Mouse (Mus musculus) liver, embryonic 11.5 days (tissue): ENCODE data around the gene Blvra. TPM values are rescaled to one million over a fixed set of nuclear protein-coding genes. Genes with fewer than 3 reads are reported as not detected.
"Not testable (repeated sequence)": the region's sequence is repeated elsewhere in the genome, so short reads cannot be mapped to it uniquely, and the experiment has no call there.

Experiments
- ATAC-seq: fragments of 200-750 bp; cut with Nextera tagmentation; replicated peaks from 2 replicates; pipeline ENCODE4 v1.8.0; 2017; ENCODE audit warnings: moderate number of reproducible peaks, mild to moderate bottlenecking, moderate TSS enrichment, moderate library complexity; ENCODE audit not compliant: low FRiP score
- DNase-seq: peaks from one replicate; pipeline ENCODE4 v3.0.0-alpha.2; 2017; ENCODE audit warnings: low spot score
- H3K27ac ChIP-seq: fragments of 300-500 bp; sonication (generic); 2 replicates; pipeline ENCODE4 v1.5.1; 2014; ENCODE audit warnings: mild to moderate bottlenecking, low read depth, low read length, control low read depth
- H3K27me3 ChIP-seq: fragments of 300-500 bp; sonication (generic); replicated peaks from 2 replicates; pipeline ENCODE4 v1.6.1; 2014; ENCODE audit warnings: low read length, mixed read lengths; ENCODE audit not compliant: control insufficient read depth, insufficient read depth
- H3K36me3 ChIP-seq: fragments of 300-500 bp; sonication (generic); 2 replicates; pipeline ENCODE4 v1.6.1; 2014; ENCODE audit warnings: mild to moderate bottlenecking, low read length, moderate library complexity, mixed read lengths; ENCODE audit not compliant: control insufficient read depth, insufficient read depth
- H3K4me1 ChIP-seq: fragments of 300-500 bp; sonication (generic); replicated peaks from 2 replicates; pipeline ENCODE4 v1.6.1; 2014; ENCODE audit warnings: low read length, mixed read lengths; ENCODE audit not compliant: control insufficient read depth, insufficient read depth
- H3K4me2 ChIP-seq: fragments of 300-500 bp; sonication (generic); 2 replicates; pipeline ENCODE4 v1.6.1; 2014; ENCODE audit warnings: mild to moderate bottlenecking, control low read depth, moderate library complexity
- H3K4me3 ChIP-seq: fragments of 300-500 bp; sonication (generic); 2 replicates; pipeline ENCODE4 v1.5.1; 2014; ENCODE audit warnings: low read depth, low read length, control low read depth
- H3K9ac ChIP-seq: fragments of 300-500 bp; sonication (generic); 2 replicates; pipeline ENCODE4 v1.6.1; 2014; ENCODE audit warnings: low read depth, low read length, control low read depth
- H3K9me3 ChIP-seq: fragments of 300-500 bp; sonication (generic); 2 replicates; pipeline ENCODE4 v1.6.1; 2016; ENCODE audit warnings: low read length, inconsistent platforms, mixed read lengths; ENCODE audit not compliant: control insufficient read depth
- WGBS: fragments of 180-500 bp; shearing (Covaris S2); extraction: QIAGEN DNeasy Blood & Tissue Kit; methylation state at CpG from one replicate; pipeline ENCODE4 v1.1.7; 2014; 5-methylcytosine and 5-hydroxymethylcytosine counted together
- polyA plus RNA-seq: library from polyadenylated mRNA; unstranded; fragments of >200 nt; fragmentation: Nextera tagmentation; extraction: Ambion mirVana; gene quantifications from 2 replicates; pipeline ENCODE4 v1.2.1, GENCODE M21; 2014

Blvra gene
- polyA plus RNA-seq, 1 experiment from 2014 or later, result 69.6 TPM

GRCm38 (mm10) chr2:127121591-127122235 lies 51.2 kb downstream of the Blvra start:
- Histone ChIP-seq H3K4me2 (no peak overlapping the region), H3K36me3 (peaks cover 65% of the 10 kb centered on the region), H3K9me3 (no peaks in the 10 kb centered on the region), H3K4me3 (no peak overlapping the region), H3K9ac (no peak overlapping the region), H3K27me3 (no peaks in the 10 kb centered on the region), H3K27ac (no peak overlapping the region), H3K4me1 (no peaks in the 10 kb centered on the region)
- DNase-seq (no peak), ATAC-seq (no peak)
- WGBS, result 94% methylated on average over 8 of the region's 8 CpGs

GRCm38 (mm10) chr2:127128926-127129325 lies 58.5 kb downstream of the Blvra start:
- WGBS, result 74% methylated on average over 5 of the region's 5 CpGs
- Histone ChIP-seq H3K27ac (no peak overlapping the region), H3K4me2 (no peak overlapping the region), H3K4me3 (no peak overlapping the region), H3K9me3 (no peaks in the 10 kb centered on the region), H3K9ac (no peak overlapping the region), H3K36me3 (peaks cover 28% of the 10 kb centered on the region), H3K4me1 (peaks cover 20% of the 10 kb centered on the region), H3K27me3 (no peaks in the 10 kb centered on the region)
- DNase-seq, result no peak
- ATAC-seq, result no peak

GRCm38 (mm10) chr2:127131353-127131752 lies 60.9 kb downstream of the Blvra start:
- H3K9ac ChIP-seq, result no peak overlapping the region
- no peak for ATAC-seq
- H3K4me3 ChIP-seq, result no peak overlapping the region

DNA sequence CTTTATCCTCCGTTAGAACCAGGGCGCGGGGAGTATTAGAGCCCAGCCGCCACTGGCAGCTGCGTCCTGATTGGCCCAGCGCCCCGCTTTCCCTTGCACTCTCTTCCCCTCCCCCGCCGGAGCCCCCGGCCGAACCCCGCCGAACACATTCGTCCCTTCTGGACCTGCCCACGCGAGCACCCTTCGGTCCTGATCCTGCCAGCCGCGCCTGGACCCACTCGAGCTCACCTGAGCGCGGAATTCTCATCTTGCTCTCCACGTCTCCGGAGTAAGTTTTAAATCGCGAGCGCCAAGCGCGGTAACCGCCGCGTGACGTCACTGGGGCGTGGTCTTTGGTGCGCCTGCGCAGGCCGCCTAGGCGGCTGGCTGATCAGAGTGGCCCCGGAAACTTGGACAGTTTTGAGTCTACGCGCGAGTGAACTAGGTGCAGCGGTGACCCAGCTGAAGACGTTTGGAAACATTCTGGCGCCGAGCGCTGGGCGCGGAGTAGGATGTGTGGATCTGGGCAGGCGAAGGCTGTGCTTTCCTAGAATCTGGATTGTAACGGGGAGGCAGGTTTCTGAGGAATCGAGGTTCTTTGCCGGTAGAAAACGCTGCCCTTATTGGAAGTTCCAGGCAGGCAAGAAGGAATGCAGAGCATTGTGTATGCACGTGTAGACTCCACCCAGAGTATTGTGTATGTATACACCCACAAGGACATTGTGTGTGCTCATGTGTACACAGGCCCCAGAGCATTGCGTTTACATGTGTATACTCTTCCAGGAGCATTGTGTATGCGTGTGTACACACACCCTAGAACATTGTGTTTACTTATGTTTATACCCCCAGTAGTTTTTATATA lies 63.4 kb downstream of the Blvra start, which contains the start of gene Ncaph:
TSS of gene Ncaph (minus strand) at position 334 of the 841 bp plus-strand sequence.
- Histone ChIP-seq H3K4me1 (peaks cover 32% of the 10 kb centered on the region), H3K36me3 (peaks cover under 1% of the 10 kb centered on the region; the same call in 1 of the 2 replicates), H3K4me3 (peak within 1 kb of the TSS; percentile 76), H3K27me3 (no peaks in the 10 kb centered on the region), H3K9me3 (no peaks in the 10 kb centered on the region), H3K9ac (peak within 1 kb of the TSS; percentile 78), H3K4me2 (peak within 1 kb of the TSS; percentile 86), H3K27ac (peak within 1 kb of the TSS; percentile 94)
- DNase-seq, result peak; percentile 96
- 1% methylated on average over 57 of the region's 57 CpGs for WGBS
- ATAC-seq, result peak; percentile 94

More at GRCm38 (mm10) chr2:127131353-127131752, 60.9 kb downstream of the Blvra start:
- Histone ChIP-seq H3K27ac (no peak overlapping the region), H3K36me3 (peaks cover 8% of the 10 kb centered on the region; the same call in 1 of the 2 replicates), H3K4me2 (peak overlapping the region; percentile 86; the same call in 1 of the 2 replicates), H3K27me3 (no peaks in the 10 kb centered on the region), H3K9me3 (no peaks in the 10 kb centered on the region), H3K4me1 (peaks cover 24% of the 10 kb centered on the region)
- 62% methylated on average over 8 of the region's 8 CpGs for WGBS
- no peak for DNase-seq

- H3K4me1 ChIP-seq, result peaks cover 28% of the 10 kb centered on the region
- not testable (repeated sequence) for DNase-seq
Observed at GRCm38 (mm10) chr2:127135255-127135654, 64.8 kb downstream of the Blvra start.

GRCm38 (mm10) chr2:127136979-127137378 lies 66.5 kb downstream of the Blvra start:
- peak overlapping the region; percentile 32; the same call in 1 of the 2 replicates for H3K27ac ChIP-seq
- no peak for DNase-seq

More at GRCm38 (mm10) chr2:127135255-127135654, 64.8 kb downstream of the Blvra start:
- not testable (repeated sequence) for ATAC-seq, H3K9ac ChIP-seq, H3K27me3 ChIP-seq, H3K27ac ChIP-seq, H3K9me3 ChIP-seq, H3K4me2 ChIP-seq, H3K4me3 ChIP-seq
- WGBS, result 26% methylated on average over 2 of the region's 3 CpGs
- H3K36me3 ChIP-seq, result peaks cover 14% of the 10 kb centered on the region

DNA sequence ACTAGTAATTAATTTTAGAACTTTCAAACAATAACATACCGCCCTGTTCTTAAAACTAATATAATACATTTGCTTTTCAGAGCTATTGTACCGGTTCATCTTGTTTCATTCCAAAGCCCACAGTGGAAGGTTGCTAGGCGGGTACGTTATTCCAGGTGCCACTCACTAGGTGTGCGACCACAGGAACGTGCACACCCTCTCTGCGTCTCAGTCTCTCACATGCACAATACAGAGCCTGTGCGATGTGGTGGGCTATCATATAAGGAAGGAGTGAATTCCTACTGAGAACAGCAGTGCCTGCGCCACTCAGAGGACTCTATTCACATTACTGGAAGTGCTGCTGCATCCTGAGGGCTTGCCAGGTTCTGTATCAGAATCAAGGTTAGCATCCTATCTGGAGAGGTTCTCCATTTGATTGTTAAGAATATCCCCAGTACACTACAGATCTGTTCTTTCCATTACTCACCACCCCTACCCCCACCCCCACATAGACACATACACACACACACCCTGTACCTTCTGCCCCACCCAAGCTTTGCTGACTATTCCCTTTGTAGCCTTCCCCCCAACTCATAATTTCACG lies 67.5 kb downstream of the Blvra start:
- DNase-seq (no peak), ATAC-seq (no peak)
- Histone ChIP-seq H3K27ac (no peak overlapping the region), H3K36me3 (peaks cover 26% of the 10 kb centered on the region), H3K4me3 (no peak overlapping the region), H3K9me3 (peaks cover 3% of the 10 kb centered on the region; the same call in 1 of the 2 replicates), H3K4me2 (no peak overlapping the region), H3K4me1 (peaks cover 26% of the 10 kb centered on the region), H3K9ac (no peak overlapping the region), H3K27me3 (no peaks in the 10 kb centered on the region)
- WGBS, result 76% methylated on average over 10 of the region's 10 CpGs

More at GRCm38 (mm10) chr2:127136979-127137378, 66.5 kb downstream of the Blvra start:
- no peak overlapping the region for H3K9ac ChIP-seq
- H3K27me3 ChIP-seq, result no peaks in the 10 kb centered on the region
- H3K4me3 ChIP-seq, result no peak overlapping the region
- H3K36me3 ChIP-seq, result peaks cover 26% of the 10 kb centered on the region
- WGBS, result 22% methylated on average over 5 of the region's 5 CpGs
- peaks cover 29% of the 10 kb centered on the region for H3K4me1 ChIP-seq
- ATAC-seq, result no peak
- peak overlapping the region; percentile 33 for H3K4me2 ChIP-seq
- peaks cover 3% of the 10 kb centered on the region; the same call in 1 of the 2 replicates for H3K9me3 ChIP-seq

GRCm38 (mm10) chr2:127138449-127138848 lies 68.0 kb downstream of the Blvra start:
- ATAC-seq (no peak), DNase-seq (no peak)
- H3K27ac ChIP-seq, result no peak overlapping the region
- H3K36me3 ChIP-seq, result peaks cover 26% of the 10 kb centered on the region
- H3K4me3 ChIP-seq, result no peak overlapping the region
- H3K4me2 ChIP-seq, result no peak overlapping the region
- no peaks in the 10 kb centered on the region for H3K27me3 ChIP-seq
- peaks cover 3% of the 10 kb centered on the region; the same call in 1 of the 2 replicates for H3K9me3 ChIP-seq
- WGBS, result 87% methylated on average over 4 of the region's 4 CpGs
- no peak overlapping the region for H3K9ac ChIP-seq
- H3K4me1 ChIP-seq, result peaks cover 26% of the 10 kb centered on the region
